Mouse (Mus musculus) liver, embryonic 14.5 days (tissue): ENCODE results near the gene Ankrd10.

Experiments
- CTCF ChIP-seq: IDR thresholded peaks from 2 replicates; pipeline ENCODE4 v1.5.1; 2016; ENCODE audit warnings: antibody characterized with exemption, low read depth, control low read depth
- EP300 ChIP-seq: IDR thresholded peaks from 2 replicates; pipeline ENCODE4 v1.6.1; 2016; ENCODE audit warnings: antibody characterized with exemption, low read depth

GRCm38 (mm10) chr8:11635611-11636081, at the start of gene Ankrd10:
- TF ChIP-seq CTCF (no peak), EP300 (no peak)
